Mouse (Mus musculus): ENCODE data around the gene Tspan32. TPM values are rescaled to one million over a fixed set of nuclear protein-coding genes. Genes with fewer than 3 reads are reported as not detected.

Tspan32 gene
- total and polyA plus RNA-seq, 3 experiments: 59.3 to 247 (median 119) TPM

DNA sequence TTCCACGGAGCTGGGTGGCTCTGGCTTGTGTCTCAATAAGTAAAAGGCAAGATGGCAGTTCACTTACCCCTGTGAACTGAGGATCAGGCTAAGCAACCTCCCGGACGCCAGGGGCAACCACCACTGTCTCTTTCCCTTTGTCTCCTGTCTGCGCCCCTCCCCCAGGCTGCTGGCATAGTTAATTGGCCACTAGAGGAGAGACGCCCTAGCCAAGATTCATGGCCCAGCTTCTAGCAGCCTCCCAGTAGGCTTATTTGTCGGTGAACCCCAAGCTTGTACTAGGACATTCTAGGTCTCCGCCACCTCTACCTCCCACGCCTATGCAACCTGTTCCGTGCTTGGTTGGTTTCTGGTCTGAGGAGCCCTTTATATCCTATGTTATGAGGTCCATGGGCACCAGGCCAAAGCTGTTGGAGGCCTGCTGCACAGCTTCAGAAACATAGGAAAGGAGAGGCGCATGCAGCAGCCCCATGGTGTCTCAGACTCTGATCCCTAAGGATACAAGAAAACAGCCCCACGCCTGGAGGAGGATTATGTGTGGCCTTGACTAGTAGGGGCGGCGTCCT is 63.6 kb downstream of the Tspan32 start:
- H3K4me3 ChIP-seq (ENCODE audit: low read depth, low read length): peak overlapping the region; percentile 75
- peaks cover 72% of the 10 kb centered on the region for H3K4me1 ChIP-seq (ENCODE audit: insufficient read depth, low read depth, low read length)
- peaks cover 85% of the 10 kb centered on the region for H3K36me3 ChIP-seq (replicated peaks)
- TF ChIP-seq GATA2 (IDR thresholded peaks at IDR 0.05; ENCODE audit: borderline replicate concordance, low read depth, low read length): no peak
- no peak for TF ChIP-seq TAL1 (conservative IDR thresholded peaks at IDR 0.05; ENCODE audit: low read depth, low read length)
- TF ChIP-seq GATA1 (IDR thresholded peaks at IDR 0.05; ENCODE audit: borderline replicate concordance, low read length): no peak
- TF ChIP-seq CTCF (IDR thresholded peaks at IDR 0.05; ENCODE audit: low read depth, low read length): no peak
- TF ChIP-seq POLR2AphosphoS5 (IDR thresholded peaks at IDR 0.05; ENCODE audit: insufficient replicate concordance, low read depth, low read length): no peak
- DNase-seq (ENCODE audit: low spot score) (peak; percentile 57), ATAC-seq (ENCODE audit: extremely low read depth, insufficient number of reproducible peaks, low FRiP score, poor library complexity, severe bottlenecking) (no peak)
- peaks cover 7% of the 10 kb centered on the region for H3K27me3 ChIP-seq (ENCODE audit: insufficient read depth, low read length)
- no peaks in the 10 kb centered on the region for H3K9me3 ChIP-seq (replicated peaks)

DNA sequence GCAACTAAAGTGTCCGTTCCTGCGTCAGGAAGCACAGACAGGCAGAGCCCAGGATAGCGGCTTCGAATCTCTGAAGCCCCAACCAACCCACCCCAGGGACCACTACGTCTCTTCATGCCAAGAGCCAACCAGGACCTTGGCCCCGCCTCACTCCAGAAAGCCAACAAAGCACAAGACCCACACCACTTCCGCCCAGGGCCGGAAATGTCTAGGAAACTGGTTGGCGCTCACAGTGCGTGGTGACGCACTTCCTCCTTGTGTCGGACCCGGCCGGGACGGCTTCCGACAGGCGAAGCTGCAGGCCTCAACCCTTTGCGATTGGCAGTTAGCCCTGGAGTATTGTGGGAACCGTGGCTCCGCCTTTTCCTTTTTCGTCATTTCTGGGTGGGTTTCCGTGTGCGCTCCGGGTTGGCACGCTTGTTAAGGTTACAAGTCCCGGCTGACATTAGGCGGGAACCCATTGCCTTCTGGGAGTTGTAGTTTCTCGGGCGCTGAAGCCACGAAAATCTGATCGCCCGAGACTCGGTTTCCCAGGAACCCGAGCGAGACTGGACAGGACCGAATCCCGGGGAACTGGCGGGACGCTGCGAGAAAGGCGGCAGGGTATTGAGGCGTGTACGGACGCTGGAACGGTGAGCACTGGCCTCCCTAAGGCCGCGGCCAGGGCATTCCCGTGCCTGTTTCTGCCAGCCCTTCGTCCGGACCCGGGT is 64.2 kb downstream of the Tspan32 start, which contains the start of gene Tssc4:
Tssc4 (plus strand) TSS at position 368 of the 710 bp plus-strand sequence.
- peaks cover 80% of the 10 kb centered on the region for H3K36me3 ChIP-seq (replicated peaks)
- H3K9me3 ChIP-seq (replicated peaks): no peaks in the 10 kb centered on the region
- H3K27me3 ChIP-seq (ENCODE audit: insufficient read depth, low read length): peaks cover 7% of the 10 kb centered on the region
- peak; percentile 99 for DNase-seq (ENCODE audit: low spot score)
- TF ChIP-seq GATA1 (IDR thresholded peaks at IDR 0.05; ENCODE audit: borderline replicate concordance, low read length): no peak
- TF ChIP-seq POLR2AphosphoS5 (IDR thresholded peaks at IDR 0.05; ENCODE audit: insufficient replicate concordance, low read depth, low read length): no peak
- no peak for TF ChIP-seq TAL1 (conservative IDR thresholded peaks at IDR 0.05; ENCODE audit: low read depth, low read length)
- ATAC-seq (ENCODE audit: extremely low read depth, insufficient number of reproducible peaks, low FRiP score, poor library complexity, severe bottlenecking): peak; percentile 92
- H3K4me1 ChIP-seq (ENCODE audit: insufficient read depth, low read depth, low read length): peaks cover 72% of the 10 kb centered on the region
- peak within 1 kb of the TSS; percentile 75 for H3K4me3 ChIP-seq (ENCODE audit: low read depth, low read length)

Other genes with a start within 250 kb of the Tspan32 start
- not detected in 2 replicates for gene Th, start 73.9 kb upstream of the Tspan32 start, total RNA-seq (2014; fragmentation: Nextera tagmentation)
- gene Th, start 73.9 kb upstream of the Tspan32 start, total RNA-seq (2017): not detected in 2 replicates
- gene Th, start 73.9 kb upstream of the Tspan32 start, polyA plus RNA-seq (2012): not detected in 2 replicates
- not detected in 2 replicates for gene Ascl2, start 35.8 kb upstream of the Tspan32 start, total RNA-seq (2014; fragmentation: Nextera tagmentation)
- gene Ascl2, start 35.8 kb upstream of the Tspan32 start, total RNA-seq (2017): 0.12 TPM in 1 of 2 replicates, not detected in the other
- not detected in 2 replicates for gene Ascl2, start 35.8 kb upstream of the Tspan32 start, polyA plus RNA-seq (2012)
- gene Cd81, start 47.7 kb downstream of the Tspan32 start, total RNA-seq (2014; fragmentation: Nextera tagmentation): 166 and 192 TPM in 2 replicates
- gene Cd81, start 47.7 kb downstream of the Tspan32 start, total RNA-seq (2017): 185 and 191 TPM in 2 replicates
- gene Cd81, start 47.7 kb downstream of the Tspan32 start, polyA plus RNA-seq (2012): 152 and 187 TPM in 2 replicates
- gene Tssc4, start 64.2 kb downstream of the Tspan32 start, total RNA-seq (2014; fragmentation: Nextera tagmentation): 13.4 and 18.8 TPM in 2 replicates
- gene Tssc4, start 64.2 kb downstream of the Tspan32 start, total RNA-seq (2017): 25.0 and 36.3 TPM in 2 replicates
- 207 and 271 TPM in 2 replicates for gene Tssc4, start 64.2 kb downstream of the Tspan32 start, polyA plus RNA-seq (2012)
- not detected in 2 replicates for gene Trpm5, start 89.6 kb downstream of the Tspan32 start, total RNA-seq (2014; fragmentation: Nextera tagmentation)
- gene Trpm5, start 89.6 kb downstream of the Tspan32 start, total RNA-seq (2017): 0.12 and 0.33 TPM in 2 replicates
- not detected in 2 replicates for gene Trpm5, start 89.6 kb downstream of the Tspan32 start, polyA plus RNA-seq (2012)
- not detected in 2 replicates for gene Kcnq1, start 101.3 kb downstream of the Tspan32 start, total RNA-seq (2014; fragmentation: Nextera tagmentation)
- 0.12 TPM in 1 of 2 replicates, not detected in the other for gene Kcnq1, start 101.3 kb downstream of the Tspan32 start, total RNA-seq (2017)
- not detected in 2 replicates for gene Kcnq1, start 101.3 kb downstream of the Tspan32 start, polyA plus RNA-seq (2012)